Mouse (Mus musculus) G1E (cell line): ENCODE measurements at regions not wholly inside any gene's neighbourhood (a gene's known extent, or its start where the extent isn't known, plus 50 kb on each side); places are given as distances from the start of the nearest gene placed in this dataset.

Experiments
- ATAC-seq: 2 replicates; pipeline ENCODE4 v1.8.0; 2016; ENCODE audit warnings: mild to moderate bottlenecking; ENCODE audit not compliant: insufficient number of reproducible peaks, poor library complexity, low FRiP score, severe bottlenecking; ENCODE audit errors: extremely low read depth
- DNase-seq: peaks from one replicate; pipeline ENCODE4 v3.0.0; 2012; ENCODE audit warnings: low spot score
- H3K27me3 ChIP-seq: 2 replicates; pipeline ENCODE4 v1.6.1; 2012; ENCODE audit warnings: mild to moderate bottlenecking, low read length, inconsistent platforms; ENCODE audit not compliant: insufficient read depth
- H3K36me3 ChIP-seq: replicated peaks from 2 replicates; pipeline ENCODE3; 2012; ENCODE audit warnings: mild to moderate bottlenecking, inconsistent platforms
- H3K4me1 ChIP-seq: 2 replicates; pipeline ENCODE4 v1.6.1; 2012; ENCODE audit warnings: low read depth, low read length, inconsistent platforms, mixed read lengths; ENCODE audit not compliant: insufficient read depth
- H3K4me3 ChIP-seq: 2 replicates; pipeline ENCODE4 v1.5.1; 2012; ENCODE audit warnings: low read depth, mild to moderate bottlenecking, inconsistent platforms, low read length, moderate library complexity, mixed read lengths
- H3K9me3 ChIP-seq: replicated peaks from 2 replicates; pipeline ENCODE4 v1.6.1; 2012; ENCODE audit warnings: inconsistent platforms
- CTCF ChIP-seq: IDR thresholded peaks from 2 replicates; pipeline ENCODE4 v1.5.1; 2012; ENCODE audit warnings: low read depth, low read length, inconsistent platforms, mixed read lengths
- GATA1 ChIP-seq: IDR thresholded peaks from 2 replicates; pipeline ENCODE4 v1.6.1; 2012; ENCODE audit warnings: borderline replicate concordance, low read length, inconsistent platforms, mixed read lengths
- GATA2 ChIP-seq: IDR thresholded peaks from 2 replicates; pipeline ENCODE4 v1.6.1; 2012; ENCODE audit warnings: low read depth, low read length, inconsistent platforms, borderline replicate concordance
- POLR2AphosphoS5 ChIP-seq: IDR thresholded peaks from 2 replicates; pipeline ENCODE4 v1.6.1; 2012; ENCODE audit warnings: low read depth, low read length, inconsistent platforms; ENCODE audit not compliant: insufficient replicate concordance
- TAL1 ChIP-seq: conservative IDR thresholded peaks from 2 replicates; pipeline ENCODE4 v1.6.1; 2012; ENCODE audit warnings: low read depth, low read length, inconsistent platforms, mixed read lengths

GRCm38 (mm10) chr19:60379030-60379605 lies 89.0 kb downstream of the Prlhr start:
- Histone ChIP-seq H3K36me3 (no peaks in the 10 kb centered on the region), H3K4me3 (no peak overlapping the region), H3K9me3 (no peaks in the 10 kb centered on the region), H3K27me3 (no peaks in the 10 kb centered on the region), H3K4me1 (no peaks in the 10 kb centered on the region)
- no peak for TF ChIP-seq GATA1
- TF ChIP-seq GATA2: no peak
- no peak for TF ChIP-seq TAL1
- no peak for TF ChIP-seq CTCF
- no peak for TF ChIP-seq POLR2AphosphoS5
- DNase-seq (no peak), ATAC-seq (no peak)

- H3K4me3 ChIP-seq: no peak overlapping the region
- DNase-seq (no peak), ATAC-seq (no peak)
- H3K9me3 ChIP-seq: no peaks in the 10 kb centered on the region
- H3K36me3 ChIP-seq: no peaks in the 10 kb centered on the region
- H3K4me1 ChIP-seq: no peaks in the 10 kb centered on the region
- H3K27me3 ChIP-seq: no peaks in the 10 kb centered on the region
- TF ChIP-seq GATA2 (no peak), POLR2AphosphoS5 (no peak), CTCF (no peak), GATA1 (no peak), TAL1 (no peak)
These were observed 104.0 kb downstream of the Prlhr start for GRCm38 (mm10) chr19:60363988-60364599.

GRCm38 (mm10) chr19:60344911-60345310 lies 118.4 kb upstream of the Fam204a start:
- DNase-seq (no peak), ATAC-seq (no peak)
- H3K36me3 ChIP-seq: no peaks in the 10 kb centered on the region
- H3K9me3 ChIP-seq: no peaks in the 10 kb centered on the region
- H3K4me3 ChIP-seq: no peak overlapping the region
- H3K4me1 ChIP-seq: no peaks in the 10 kb centered on the region
- TF ChIP-seq TAL1: no peak
- no peak for TF ChIP-seq GATA1
- no peak for TF ChIP-seq CTCF
- no peak for TF ChIP-seq POLR2AphosphoS5
- TF ChIP-seq GATA2: no peak
- H3K27me3 ChIP-seq: no peaks in the 10 kb centered on the region

GRCm38 (mm10) chr19:60341485-60341884 lies 115.0 kb upstream of the Fam204a start:
- H3K4me3 ChIP-seq: no peak overlapping the region
- H3K27me3 ChIP-seq: no peaks in the 10 kb centered on the region
- no peaks in the 10 kb centered on the region for H3K9me3 ChIP-seq
- no peak for TF ChIP-seq POLR2AphosphoS5
- no peak for TF ChIP-seq TAL1
- TF ChIP-seq GATA2: no peak
- peak; percentile 43; the same call in 1 of the 2 replicates for TF ChIP-seq CTCF
- no peak for TF ChIP-seq GATA1
- no peaks in the 10 kb centered on the region for H3K36me3 ChIP-seq
- no peak for ATAC-seq
- H3K4me1 ChIP-seq: no peaks in the 10 kb centered on the region
- peak; percentile 28 for DNase-seq

- Histone ChIP-seq H3K36me3 (no peaks in the 10 kb centered on the region), H3K4me1 (no peaks in the 10 kb centered on the region), H3K4me3 (no peak overlapping the region), H3K27me3 (no peaks in the 10 kb centered on the region), H3K9me3 (no peaks in the 10 kb centered on the region)
- ATAC-seq (no peak), DNase-seq (no peak)
- TF ChIP-seq GATA1 (no peak), TAL1 (no peak), GATA2 (no peak)
These were observed 113.7 kb upstream of the Fam204a start for GRCm38 (mm10) chr19:60340234-60340633.

GRCm38 (mm10) chr19:60334521-60334920 lies 108.0 kb upstream of the Fam204a start:
- Histone ChIP-seq H3K36me3 (no peaks in the 10 kb centered on the region), H3K27me3 (no peaks in the 10 kb centered on the region), H3K9me3 (no peaks in the 10 kb centered on the region), H3K4me1 (no peaks in the 10 kb centered on the region), H3K4me3 (no peak overlapping the region)
- DNase-seq: no peak
- no peak for ATAC-seq
- no peak for TF ChIP-seq TAL1
- no peak for TF ChIP-seq POLR2AphosphoS5
- no peak for TF ChIP-seq GATA1
- TF ChIP-seq CTCF: no peak
- TF ChIP-seq GATA2: no peak

GRCm38 (mm10) chr19:60328295-60328694 lies 101.8 kb upstream of the Fam204a start:
- ATAC-seq: no peak
- no peak for DNase-seq

More at GRCm38 (mm10) chr19:60328295-60328694, 101.8 kb upstream of the Fam204a start:
- no peak overlapping the region for H3K4me3 ChIP-seq
- H3K27me3 ChIP-seq: peaks cover 10% of the 10 kb centered on the region
- no peak for TF ChIP-seq CTCF
- no peaks in the 10 kb centered on the region for H3K9me3 ChIP-seq
- no peaks in the 10 kb centered on the region for H3K4me1 ChIP-seq
- H3K36me3 ChIP-seq: no peaks in the 10 kb centered on the region
